Mouse (Mus musculus) adrenal gland, postnatal 14 days (tissue): ENCODE data around the gene Galns. TPM values are rescaled to one million over a fixed set of nuclear protein-coding genes. Genes with fewer than 3 reads are reported as not detected.

ENCODE experiments used
- DNase-seq: peaks from one replicate; pipeline ENCODE4 v3.0.0; 2021; ENCODE audit warnings: mixed read lengths
- long read RNA-seq, 2 experiments: library from polyadenylated mRNA; stranded (forward); transcript quantifications; one replicate each; pipeline ENCODE4 v2.0.0; 2021
- total RNA-seq: library from RNA; stranded (reverse); gene quantifications from 2 replicates; pipeline ENCODE4 v1.2.3, GENCODE M21; 2021

The Galns gene
- 5.4 and 7.5 TPM in 2 replicates for total RNA-seq
- long read RNA-seq, experiment 1, transcript Galns-201 (14 exons, 2,557 nt) = major isoform, 7 of 10 reads
- long read RNA-seq, experiment 1, partial matches to known transcripts = 2 of 10 reads
- long read RNA-seq, experiment 1, other reads (novel, unspliced or antisense) = 1 of 10 reads
- long read RNA-seq, experiment 2, partial matches to known transcripts = 1 of 7 reads
- long read RNA-seq, experiment 2, other reads (novel, unspliced or antisense) = 2 of 7 reads

DNA sequence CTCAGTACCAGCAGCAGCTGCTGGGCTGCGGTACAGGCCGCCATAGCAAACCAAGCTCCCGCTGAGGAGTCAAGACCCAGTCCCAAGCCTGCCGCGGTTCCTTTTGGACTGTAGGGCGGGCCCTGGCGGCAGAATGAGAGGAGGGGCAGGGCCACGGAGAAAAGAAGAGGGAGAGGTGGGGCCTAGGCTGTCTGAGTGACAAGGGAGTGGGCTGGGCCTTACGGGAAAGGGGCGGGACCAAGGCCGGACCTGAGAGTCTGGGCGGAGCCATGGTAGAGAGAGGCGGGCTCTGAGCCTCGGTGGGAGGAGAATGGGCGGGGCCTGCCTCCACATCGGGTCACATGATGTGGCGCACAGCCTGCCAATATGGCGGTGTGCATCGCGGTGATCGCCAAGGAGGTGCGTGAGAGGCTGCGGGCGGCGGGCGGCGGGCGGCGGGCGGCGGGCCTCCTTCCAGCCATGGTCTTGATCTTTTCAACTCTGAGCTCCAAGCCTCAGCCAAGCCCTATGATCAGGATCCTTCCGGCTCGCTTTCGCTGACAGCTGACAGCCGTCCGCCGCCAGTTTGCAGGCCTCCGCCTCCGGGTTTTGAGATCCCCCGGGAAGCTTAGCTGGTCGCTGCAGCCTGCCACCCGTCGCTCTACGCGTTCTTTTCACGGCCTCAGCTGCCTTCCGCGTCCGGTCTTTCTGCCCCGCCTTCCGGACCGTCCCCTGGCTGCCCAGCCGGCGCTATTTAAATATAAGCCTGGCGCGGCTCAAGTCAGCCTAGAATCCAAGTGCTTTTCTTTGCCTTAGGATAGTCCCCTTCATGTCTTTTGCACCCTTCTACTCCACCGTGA, at the start of gene Galns, which contains the start of gene Trappc2l:
Gene Galns (minus strand): TSS at position 169 of the 839 bp plus-strand sequence.
Gene Trappc2l (plus strand): TSS at position 346 of the 839 bp plus-strand sequence.
- DNase-seq = peak; percentile 97

DNA sequence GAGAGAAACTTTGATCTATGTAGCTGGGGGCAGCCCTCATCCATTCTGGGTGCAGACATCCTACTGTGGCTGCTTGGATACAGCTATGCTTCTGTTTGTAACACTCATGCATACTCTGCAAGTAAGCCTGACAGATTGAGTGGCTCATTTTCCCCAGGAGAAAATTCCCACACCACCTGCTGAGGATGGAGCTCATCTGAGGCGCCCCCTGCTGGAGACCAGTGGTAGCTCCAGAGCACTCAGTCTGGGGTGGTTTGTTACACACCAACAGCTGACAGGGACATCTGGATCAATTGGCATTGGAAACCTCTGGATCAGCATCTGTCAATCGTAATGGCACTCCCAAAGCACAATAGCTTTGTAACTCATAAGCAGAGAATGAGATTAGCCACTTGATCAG, 48.8 kb upstream of the Galns start:
- no peak for DNase-seq

GRCm38 (mm10) chr8:122658807-122659160, 47.5 kb upstream of the Galns start:
- DNase-seq = no peak

- no peak for DNase-seq
These were observed 47.0 kb upstream of the Galns start for GRCm38 (mm10) chr8:122658149-122658806.

GRCm38 (mm10) chr8:122656056-122656999, 45.1 kb upstream of the Galns start:
- DNase-seq = peak; percentile 91

DNA sequence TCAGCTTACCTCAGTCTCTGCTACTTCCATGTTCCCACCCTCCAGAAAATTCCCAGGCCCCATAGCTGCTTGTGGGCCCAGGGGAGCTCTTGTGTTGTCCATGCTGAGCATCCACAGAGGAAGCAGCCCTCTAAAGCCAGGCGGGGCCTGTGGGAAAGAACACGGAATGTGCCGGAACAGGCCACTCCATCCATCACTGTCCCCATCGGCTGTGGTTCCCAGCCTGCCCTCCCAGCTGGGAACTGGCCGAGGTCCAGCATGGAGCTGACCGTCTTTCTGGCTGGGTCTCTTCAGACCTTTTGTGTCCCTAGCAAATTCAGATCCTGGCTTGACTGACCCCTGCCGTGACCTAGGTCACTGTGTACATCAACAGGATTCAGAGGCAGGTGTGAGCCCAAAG, 43.5 kb upstream of the Galns start:
- peak; percentile 82 for DNase-seq

DNA sequence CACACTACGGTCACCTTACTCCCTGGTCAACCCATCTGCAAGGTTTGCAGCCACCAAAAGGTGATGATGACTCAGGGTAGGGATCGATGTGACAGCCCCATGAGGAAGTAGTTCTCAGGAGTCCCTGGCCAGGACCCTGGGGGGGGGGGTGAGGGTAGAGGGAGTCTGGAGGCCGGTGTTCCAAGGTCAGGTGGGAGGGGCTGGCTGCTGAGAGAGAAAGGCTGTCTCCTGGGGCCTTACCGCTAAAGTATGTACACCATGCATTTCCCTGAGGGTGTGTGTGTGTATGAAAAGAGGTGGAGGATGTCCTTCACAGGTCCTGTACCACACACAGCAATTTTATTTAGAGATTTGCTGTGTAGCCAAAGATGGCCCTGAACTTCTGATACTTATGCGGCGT, 41.4 kb upstream of the Galns start:
- DNase-seq = no peak

DNA sequence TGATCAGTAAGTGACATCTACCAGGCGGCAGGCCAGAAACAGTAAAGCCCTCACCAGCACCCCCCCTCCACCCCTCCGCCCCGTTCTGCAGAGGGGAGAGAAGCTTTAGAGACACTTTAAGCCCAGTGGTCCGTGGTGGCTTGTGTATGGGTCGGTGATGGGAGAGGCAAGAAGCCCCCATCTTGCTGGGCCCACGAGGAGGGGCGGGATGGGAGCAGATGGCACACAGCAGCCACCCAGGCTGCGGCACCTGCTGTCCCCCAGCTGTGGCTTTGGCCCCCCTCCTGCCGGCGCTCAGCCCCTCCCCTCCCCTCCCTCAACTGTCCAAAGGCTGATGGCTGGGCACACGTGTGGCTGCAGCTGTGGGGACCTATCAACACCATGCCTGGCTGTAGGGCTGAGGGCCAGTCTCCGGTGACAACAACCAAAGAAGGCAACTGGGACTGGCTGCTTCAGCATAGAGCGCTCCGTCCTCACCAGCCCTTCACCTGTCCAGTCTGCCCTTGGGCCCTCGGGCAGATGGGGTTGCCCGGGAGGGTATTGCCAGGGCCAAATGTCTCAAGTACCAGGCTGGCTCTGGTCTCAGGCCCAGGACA, 40.2 kb upstream of the Galns start:
- DNase-seq = no peak

GRCm38 (mm10) chr8:122648192-122648970, 37.1 kb upstream of the Galns start:
- no peak for DNase-seq

DNA sequence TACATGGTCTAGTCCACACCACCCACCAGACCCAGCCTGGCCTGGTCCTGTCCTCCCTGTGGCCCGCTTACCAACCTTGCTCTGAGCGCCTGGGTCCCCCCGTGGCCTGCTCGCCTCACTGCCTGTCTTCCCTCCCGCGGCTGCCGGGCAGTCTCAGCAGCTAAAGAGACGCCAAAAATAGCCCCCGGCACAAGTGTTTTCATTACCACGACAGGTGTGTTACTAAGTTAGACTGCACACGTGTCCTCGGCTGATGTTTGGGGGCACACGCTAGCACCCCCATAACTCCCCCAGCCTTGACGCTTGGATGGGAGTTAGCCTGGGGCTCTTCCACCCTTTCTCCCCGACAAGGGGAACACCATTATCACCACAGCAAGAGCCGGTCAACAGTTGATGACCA, 35.1 kb upstream of the Galns start:
- no peak for DNase-seq

DNA sequence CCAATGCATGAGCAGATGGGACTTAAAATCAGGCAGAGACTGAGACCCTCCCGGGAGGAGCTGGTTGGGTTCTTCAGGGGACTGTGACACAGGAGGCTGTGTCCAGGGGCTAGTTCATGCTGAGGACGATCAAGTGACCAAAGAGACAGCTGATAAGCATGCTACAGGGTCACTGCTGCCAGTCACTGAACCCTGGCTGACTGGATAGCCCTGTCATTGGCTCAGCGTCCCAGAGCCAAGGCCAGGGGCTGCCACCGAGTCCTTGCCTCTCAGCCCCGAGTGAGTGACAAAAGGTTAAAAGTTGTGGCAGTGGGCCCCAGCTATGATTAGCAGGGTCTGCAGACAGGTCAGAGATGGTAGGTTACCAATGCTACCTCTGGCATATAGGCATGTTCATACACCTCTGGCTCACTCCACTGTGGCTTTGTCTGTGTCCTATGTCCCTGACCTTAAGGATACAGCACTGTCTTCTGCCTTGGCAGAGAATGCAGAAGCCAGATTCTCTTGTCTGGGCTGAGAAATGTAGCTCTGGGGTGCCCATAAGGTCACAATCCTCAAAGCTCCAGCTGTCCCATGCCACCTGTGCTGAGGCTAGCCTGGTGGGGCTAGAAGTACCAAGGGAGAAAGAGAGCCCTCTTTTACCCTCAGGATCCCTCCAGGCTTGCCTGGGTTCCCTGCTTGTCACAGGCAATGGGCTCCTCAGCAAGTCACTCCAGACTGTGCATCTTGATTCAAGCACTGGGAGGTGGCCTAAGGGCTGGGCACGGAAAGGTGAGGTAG, 33.1 kb upstream of the Galns start:
- DNase-seq = peak; percentile 71

DNA sequence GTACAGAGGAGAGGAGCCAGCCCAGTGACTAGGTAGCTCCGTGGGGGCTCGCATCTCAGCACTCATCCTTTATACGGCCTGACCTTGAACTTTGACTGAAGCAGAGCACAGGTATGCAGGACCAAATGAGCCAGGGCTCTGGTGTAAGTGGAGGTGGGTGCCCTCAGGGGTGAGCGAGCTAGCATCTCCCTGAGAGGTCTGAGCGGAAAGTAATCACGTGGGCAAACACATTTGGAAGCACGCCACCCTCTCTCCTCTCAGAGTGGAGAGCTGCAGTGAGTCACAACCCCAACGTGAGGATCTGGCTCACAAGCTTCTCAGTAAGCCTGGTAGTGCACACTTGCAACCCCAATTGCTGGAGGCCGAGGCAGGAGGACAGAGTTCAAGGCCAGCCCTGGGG, 30.8 kb upstream of the Galns start:
- DNase-seq = peak; percentile 88

- DNase-seq = no peak
These were observed 30.1 kb upstream of the Galns start for GRCm38 (mm10) chr8:122641406-122641805.

- no peak for DNase-seq
These were observed 29.6 kb upstream of the Galns start for GRCm38 (mm10) chr8:122640825-122641224.

DNA sequence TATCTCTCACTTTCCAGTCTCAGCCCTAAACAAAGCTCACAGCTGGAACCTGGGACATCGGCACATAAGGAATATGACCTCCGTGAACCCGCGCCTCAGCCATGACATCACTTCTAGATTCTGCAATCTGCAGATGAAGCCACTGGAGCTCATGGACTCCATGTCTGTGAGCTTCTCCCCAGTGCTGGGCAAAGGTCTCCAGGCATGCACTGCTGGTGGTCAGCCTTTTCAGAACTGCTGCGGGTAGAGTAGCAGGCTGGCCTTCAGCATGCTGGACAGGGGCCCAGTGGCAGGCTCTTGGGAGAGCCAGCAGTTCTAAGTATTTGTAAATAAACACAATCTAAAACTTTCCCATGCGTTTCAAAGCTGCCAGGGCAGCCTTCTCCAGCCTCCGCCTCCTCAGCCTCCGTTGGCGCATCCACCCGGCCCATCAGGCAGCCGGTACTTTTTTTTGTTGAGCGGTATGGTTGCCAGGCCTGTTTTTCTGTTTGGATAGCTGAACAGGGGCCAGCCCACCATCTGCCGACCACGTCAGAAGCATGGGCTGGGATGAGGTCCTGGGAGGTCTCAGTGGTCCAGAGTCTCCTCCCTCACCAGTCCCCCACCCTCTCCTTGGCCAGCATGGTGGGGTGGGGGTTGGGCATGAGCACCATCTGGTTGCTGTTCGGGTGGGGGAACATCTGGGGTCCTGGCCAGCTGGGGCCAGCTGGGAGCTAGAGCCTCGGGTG, 28.4 kb upstream of the Galns start:
- peak; percentile 61 for DNase-seq

GRCm38 (mm10) chr8:122638601-122639000, 27.3 kb upstream of the Galns start:
- DNase-seq = no peak

- no peak for DNase-seq
These were observed 26.0 kb upstream of the Galns start for GRCm38 (mm10) chr8:122637230-122637629.

DNA sequence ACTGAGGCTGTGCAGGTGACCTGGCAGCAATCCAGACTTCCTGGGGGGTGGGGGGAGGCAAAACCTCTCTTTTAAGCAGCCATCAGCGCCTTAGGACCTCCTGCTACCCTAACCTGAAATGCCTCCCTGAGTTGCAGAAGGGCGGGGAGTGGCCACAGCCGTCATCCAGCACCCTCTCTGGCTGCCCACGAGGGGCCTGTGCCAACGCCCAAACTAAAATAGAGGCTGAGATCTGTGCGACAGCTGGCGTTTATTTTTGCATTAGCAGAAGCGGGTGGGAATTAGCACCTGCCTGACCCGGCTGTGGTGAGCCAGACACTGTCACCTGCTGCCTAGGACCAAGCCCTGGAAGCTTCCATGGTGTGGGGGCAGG, 25.5 kb upstream of the Galns start:
- DNase-seq = no peak
